Mouse (Mus musculus) lung, postnatal 10 days (tissue): ENCODE results near the gene Egln2.

Source experiments
- DNase-seq: peaks from one replicate; pipeline ENCODE4 v3.0.0; 2021

Egln2 gene

GRCm38 (mm10) chr7:27174896-27175295 lies 8.3 kb upstream of the Egln2 start:
- DNase-seq = no peak

GRCm38 (mm10) chr7:27174496-27174895 lies 7.9 kb upstream of the Egln2 start:
- no peak for DNase-seq

GRCm38 (mm10) chr7:27170981-27171380 lies 4.4 kb upstream of the Egln2 start:
- DNase-seq = no peak

GRCm38 (mm10) chr7:27168371-27168770 lies 1.8 kb upstream of the Egln2 start:
- DNase-seq = no peak

DNA sequence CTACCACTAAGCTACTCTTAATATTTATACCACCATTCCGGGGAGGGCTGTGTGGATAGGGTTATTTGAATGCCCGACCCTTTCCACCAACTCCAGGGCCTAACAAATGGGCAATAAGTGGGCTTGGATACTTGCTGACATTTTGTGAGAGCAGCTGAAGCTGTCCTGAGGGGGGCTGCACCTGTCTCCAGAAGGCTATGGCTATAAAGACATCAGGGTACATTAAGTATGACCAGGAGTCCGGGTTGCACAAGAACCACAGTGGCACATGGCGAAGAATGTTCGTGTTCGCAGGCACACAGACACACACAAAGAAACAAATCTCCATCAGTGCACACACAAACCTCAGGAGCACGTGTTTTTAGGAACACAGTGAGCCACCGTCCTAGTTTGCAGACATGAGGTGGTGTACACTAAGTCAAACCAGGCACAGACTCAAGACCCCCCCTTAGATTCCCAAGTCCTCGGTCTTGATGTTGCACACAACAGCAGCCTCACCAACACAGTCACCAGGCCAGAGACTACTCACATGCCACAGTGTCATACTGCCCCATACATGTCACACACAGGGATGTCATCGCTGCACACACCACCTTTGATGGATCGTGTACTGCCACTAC lies 983 bp upstream of the Egln2 start:
- DNase-seq = no peak

- DNase-seq = peak; percentile 93
Measured at GRCm38 (mm10) chr7:27166229-27166613, 381 bp downstream of the Egln2 start.

- DNase-seq = no peak
Measured at GRCm38 (mm10) chr7:27165696-27166095, 906 bp downstream of the Egln2 start.

GRCm38 (mm10) chr7:27165007-27165655 lies 1.5 kb downstream of the Egln2 start:
- DNase-seq = no peak

DNA sequence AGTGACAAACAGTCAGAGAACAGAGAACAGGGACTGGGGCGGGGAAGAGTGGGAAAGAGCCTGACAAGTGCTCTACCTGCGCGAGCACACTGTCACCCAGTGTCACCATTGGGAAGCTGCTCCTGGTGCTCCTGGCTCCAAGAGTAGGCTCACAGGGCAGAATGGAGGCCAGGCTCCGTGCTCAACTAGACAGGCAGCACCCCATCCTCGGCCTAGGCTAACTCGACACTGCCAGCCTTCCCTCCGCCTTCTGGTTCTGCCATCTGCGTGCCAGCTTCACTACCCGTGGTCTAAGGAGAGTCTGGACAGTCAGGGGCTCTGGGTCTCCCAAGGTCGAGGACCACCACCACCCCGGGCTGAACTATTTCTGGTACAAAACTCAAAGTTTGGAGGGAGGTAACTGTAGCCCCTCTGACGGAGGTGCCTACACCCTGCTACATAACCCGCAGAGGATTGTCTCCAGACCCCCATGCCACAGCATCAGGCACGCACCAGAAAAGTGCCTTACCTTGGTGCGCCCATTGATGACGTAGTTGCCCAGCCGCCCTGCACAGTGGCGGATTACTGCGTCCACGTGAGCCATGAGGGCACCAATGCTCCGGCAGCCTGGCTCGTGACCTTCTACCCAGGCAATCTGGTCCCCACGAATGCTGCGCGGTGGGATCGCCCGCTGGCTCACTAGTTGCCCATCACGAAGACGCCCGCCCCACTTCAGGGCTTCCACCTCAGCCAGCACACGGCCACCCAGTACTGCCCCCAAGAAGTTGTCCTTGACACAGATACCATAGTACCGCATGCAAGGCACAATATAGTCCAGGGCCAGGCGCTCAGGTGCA lies 2.3 kb downstream of the Egln2 start:
- no peak for DNase-seq

GRCm38 (mm10) chr7:27163450-27163805 lies 3.2 kb downstream of the Egln2 start:
- no peak for DNase-seq

DNA sequence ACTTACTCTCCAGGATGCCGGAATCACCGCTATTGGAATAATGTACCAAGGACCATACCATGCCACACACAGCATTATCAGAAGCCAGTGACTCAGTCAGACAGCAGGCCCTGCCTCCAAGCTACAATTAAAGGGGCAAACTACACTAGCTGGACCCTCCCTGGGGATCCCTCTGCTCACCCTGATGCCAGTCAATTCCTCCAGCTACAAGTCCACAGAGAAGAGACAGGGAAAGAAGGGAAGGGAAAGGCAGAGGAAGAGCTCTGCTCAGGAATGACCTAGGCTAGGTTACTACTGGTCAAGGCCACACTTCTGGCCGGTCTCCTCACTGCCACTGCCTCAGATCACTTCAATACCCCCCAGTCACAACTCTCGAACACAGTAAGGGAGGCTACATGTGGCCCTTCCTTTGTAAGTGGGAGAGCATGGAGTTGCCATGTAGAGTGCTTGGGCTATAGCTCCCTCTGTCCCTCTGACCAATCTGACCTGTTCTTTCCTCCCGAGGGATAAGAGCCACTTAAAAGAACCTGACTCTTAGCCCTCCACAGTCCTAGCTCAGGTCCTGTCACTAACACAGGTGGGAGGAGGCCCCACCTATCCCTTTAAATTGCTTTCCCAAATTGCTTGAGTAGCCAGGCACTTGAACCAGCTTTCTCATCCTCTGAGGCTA lies 3.7 kb downstream of the Egln2 start:
- DNase-seq = no peak

DNA sequence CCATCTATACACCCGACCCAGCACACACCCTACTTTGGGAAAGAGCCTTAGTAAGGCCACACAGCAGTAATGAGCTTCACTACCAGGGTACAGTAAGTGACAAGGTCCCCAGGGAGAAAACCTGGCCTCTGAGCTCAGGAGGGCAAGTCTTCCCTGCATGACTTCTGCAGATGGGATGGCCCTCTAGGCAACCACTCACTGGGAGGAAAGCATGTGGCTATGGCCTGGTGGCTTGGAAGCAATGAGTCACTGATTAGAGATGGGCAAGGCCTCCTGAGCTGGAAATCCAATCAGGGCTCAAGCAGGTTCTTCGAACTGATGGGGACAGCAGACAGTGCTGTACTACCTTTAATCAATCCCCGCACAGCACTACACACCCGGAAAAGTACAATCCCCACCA lies 4.9 kb downstream of the Egln2 start:
- DNase-seq = no peak

GRCm38 (mm10) chr7:27160921-27161320 lies 5.7 kb downstream of the Egln2 start:
- DNase-seq = no peak

- peak; percentile 96 for DNase-seq
Measured at GRCm38 (mm10) chr7:27159882-27160281, 6.7 kb downstream of the Egln2 start.

DNA sequence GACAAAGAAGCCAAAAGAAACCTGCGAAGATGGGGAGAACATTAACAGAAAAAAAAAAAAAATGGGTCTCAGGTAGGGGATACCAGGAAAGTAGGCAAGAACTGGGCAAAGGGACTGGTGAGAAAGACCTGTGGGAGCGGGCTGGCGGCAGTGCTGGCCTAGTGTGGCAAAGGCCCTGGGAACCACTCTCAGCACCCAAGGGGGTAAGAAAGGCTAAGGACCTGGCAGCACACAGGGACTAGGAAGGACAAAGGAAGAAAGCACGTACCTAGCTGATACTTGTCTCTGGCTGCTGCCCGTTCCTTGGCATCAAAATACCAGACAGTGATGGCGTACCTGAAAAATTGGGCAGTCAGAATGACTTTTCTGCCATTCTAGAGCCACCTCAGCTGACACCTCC lies 7.3 kb downstream of the Egln2 start:
- DNase-seq = no peak

GRCm38 (mm10) chr7:27158171-27158570 lies 8.4 kb downstream of the Egln2 start:
- no peak for DNase-seq

GRCm38 (mm10) chr7:27156005-27156404 lies 10.6 kb downstream of the Egln2 start:
- no peak for DNase-seq

DNA sequence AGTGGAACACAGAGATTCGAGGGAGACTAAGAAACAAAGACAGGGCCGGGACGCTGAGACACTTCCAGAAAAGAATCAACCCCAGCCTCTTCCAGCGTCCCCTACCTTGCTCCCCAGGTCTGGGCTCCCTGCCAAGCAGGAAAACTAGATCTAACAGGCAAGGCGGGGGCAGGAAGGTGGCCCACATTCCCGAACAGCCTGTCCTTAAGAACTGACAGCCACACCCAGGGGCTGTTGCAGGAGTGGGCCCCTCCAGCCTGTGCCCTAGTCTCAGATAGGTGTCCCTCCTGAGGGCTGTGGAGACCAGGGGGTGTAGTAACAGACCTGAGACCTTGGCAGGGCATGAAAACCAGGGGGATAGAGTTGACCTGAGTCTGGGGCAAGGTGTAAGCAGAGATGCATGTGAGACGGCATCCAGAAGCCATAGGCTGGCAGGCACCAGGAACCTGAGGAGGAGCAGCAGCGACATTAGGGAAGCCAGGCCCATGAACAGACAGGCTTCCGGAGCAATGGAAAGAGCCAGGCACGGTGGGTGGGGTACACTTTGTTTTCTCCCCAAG lies 13.3 kb downstream of the Egln2 start, which contains the start of gene Cyp2t4:
Cyp2t4 (plus strand) TSS at position 510 of the 560 bp plus-strand sequence.
- peak; percentile 75 for DNase-seq

GRCm38 (mm10) chr7:27136410-27136996 lies 30.1 kb downstream of the Egln2 start:
- no peak for DNase-seq

- no peak for DNase-seq
Measured at GRCm38 (mm10) chr7:27133757-27134156, 32.8 kb downstream of the Egln2 start.

DNA sequence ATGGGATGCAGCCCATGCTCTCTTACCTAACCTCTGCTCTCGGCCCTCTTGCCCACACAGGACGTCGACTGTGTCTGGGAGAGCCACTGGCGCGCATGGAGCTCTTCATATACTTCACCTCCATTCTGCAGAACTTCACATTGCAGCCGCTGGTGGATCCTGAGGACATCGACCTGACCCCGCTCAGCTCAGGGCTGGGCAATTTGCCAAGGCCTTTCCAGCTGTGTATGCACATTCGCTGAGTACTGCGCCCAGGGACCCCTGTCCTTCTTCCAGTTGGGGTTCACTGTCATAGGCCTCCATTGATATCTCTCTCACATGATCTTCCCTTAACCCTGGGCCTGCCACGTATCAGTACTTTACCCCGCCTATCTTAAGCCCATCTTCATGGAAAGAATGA lies 33.4 kb downstream of the Egln2 start:
- DNase-seq = no peak

GRCm38 (mm10) chr7:27132588-27132987 lies 34.0 kb downstream of the Egln2 start:
- DNase-seq = peak; percentile 67

- DNase-seq = no peak
Measured at GRCm38 (mm10) chr7:27131387-27131786, 35.2 kb downstream of the Egln2 start.
